ENCODE assay signal across 24 mouse cellular contexts in the genomic region with DNA sequence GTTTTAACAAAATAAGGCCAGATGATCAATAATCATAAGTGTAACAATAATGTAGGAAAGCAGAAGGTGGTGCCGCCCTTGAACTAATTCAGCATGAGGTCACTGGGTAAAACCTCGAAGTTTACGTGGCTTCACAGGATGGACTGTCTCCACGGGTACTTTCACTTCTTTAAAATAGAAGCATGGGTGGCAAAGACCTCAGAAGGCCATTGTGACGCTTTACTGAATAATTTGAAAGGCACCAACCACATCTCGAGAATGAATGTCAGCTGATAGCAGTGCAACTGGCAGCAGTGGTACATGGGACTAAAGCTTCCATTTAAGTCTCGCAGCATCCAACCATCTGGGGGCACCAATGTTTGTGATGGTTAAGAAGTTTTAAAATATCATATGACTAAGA.
DNase-seq lines count a peak whose midpoint lies in the region; ATAC-seq and TF ChIP-seq lines count a peak whose summit lies in the region.
"Had no signal": no experiment of that assay in that cellular context is flagged by ENCODE, and none has a peak within 500 bp of the region (broad histone marks: within the 10 kb centered on the region; RNA-seq: fewer than 3 reads in every experiment).

No protein-coding gene starts in this region.

- no peak; the same call in 1 of the 2 replicates for TF ChIP-seq POLR2A in CH12.LX (IDR thresholded peaks at IDR 0.05; ENCODE audit: low read depth, low read length)

- ATAC-seq in megakaryocyte, adult 5-6 weeks (ENCODE audit: poor library complexity, severe bottlenecking), result peak; percentile 85
- ATAC-seq in midbrain, embryonic 16.5 days, result no peak
- ATAC-seq in midbrain, postnatal 0 days (ENCODE audit: low FRiP score), result no peak
- ATAC-seq: forebrain, embryonic 16.5 days; intestine, embryonic 15.5 days; liver, embryonic 12.5 days had no signal

- TF ChIP-seq CTCF in CH12.LX (conservative IDR thresholded peaks at IDR 0.05 in 1 of 2, IDR thresholded peaks at IDR 0.05 in 1 of 2; ENCODE audit: low read depth in 2 of 2, low read length in 2 of 2), result no peak
- no peak for TF ChIP-seq CTCF in midbrain, postnatal 0 days (IDR thresholded peaks at IDR 0.05)

- DNase-seq in B cell, adult 2 months, result peak; percentile 64 to 72
- DNase-seq in CH12.LX (ENCODE audit: extremely low read depth), result peak; percentile 85
- peak; percentile 7 to 18 for DNase-seq in spleen, adult 18-20 months
- no peak for DNase-seq in midbrain, postnatal 0 days (ENCODE audit: low spot score)
- DNase-seq in heart, embryonic 10.5 days (ENCODE audit: low spot score), result no peak
- DNase-seq: adrenal gland, postnatal 10 days; cerebellum, postnatal 10 days; gastrocnemius, postnatal 14 days; heart, postnatal 4 days; kidney, postnatal 36 days; layer of hippocampus, postnatal 36 days; lung, adult 18-20 months; lung, postnatal 14 days; thymus, postnatal 25 days had no signal

- in situ Hi-C loops in CH12.LX (cut with MboI; ENCODE audit: low pct_ligation_motif_present, low pct_unique_long_range_greater_than_20kb, low sequenced_read_pairs), result no loop called here

- TF ChIP-seq EP300 in CH12.LX (IDR thresholded peaks at IDR 0.05; ENCODE audit: low read length), result peak; percentile 58; the same call in 1 of the 2 replicates

- dilution Hi-C loops in CH12.LX (cut with MboI; ENCODE audit: extremely low pct_ligation_motif_present, extremely low pct_unique_long_range_greater_than_20kb, low sequenced_read_pairs), result no loop called here

- H3K27me3 ChIP-seq in CH12.LX (replicated peaks), result peaks cover 2% of the 10 kb centered on the region
- no peaks in the 10 kb centered on the region for H3K27me3 ChIP-seq in midbrain, embryonic 16.5 days (ENCODE audit: control insufficient read depth, insufficient read depth, low read depth, low read length)
- H3K27me3 ChIP-seq in midbrain, postnatal 0 days (ENCODE audit: insufficient read depth, low read length), result no peaks in the 10 kb centered on the region
- no peaks in the 10 kb centered on the region for H3K27me3 ChIP-seq in heart, embryonic 10.5 days (ENCODE audit: insufficient read depth, poor library complexity, severe bottlenecking)
- H3K27me3 ChIP-seq: hindbrain, embryonic 15.5 days; intestine, embryonic 15.5 days; limb, embryonic 13.5 days; liver, embryonic 12.5 days; midbrain, embryonic 12.5 days; stomach, embryonic 15.5 days had no signal

- no peak overlapping the region for H3K4me3 ChIP-seq in CH12.LX (replicated peaks in 1 of 3; ENCODE audit: low read depth in 2 of 3, low read length in 2 of 3, poor library complexity in 1 of 3)
- no peak overlapping the region for H3K4me3 ChIP-seq in midbrain, embryonic 16.5 days (ENCODE audit: low read depth, low read length)
- H3K4me3 ChIP-seq in midbrain, postnatal 0 days (ENCODE audit: low read depth, low read length), result no peak overlapping the region
- H3K4me3 ChIP-seq in heart, embryonic 10.5 days, result no peak overlapping the region
- H3K4me3 ChIP-seq: forebrain, embryonic 10.5 days; hindbrain, embryonic 15.5 days; intestine, embryonic 15.5 days; limb, embryonic 13.5 days; liver, embryonic 12.5 days; midbrain, embryonic 12.5 days; stomach, embryonic 15.5 days had no signal

- TF ChIP-seq RAD21 in CH12.LX (IDR thresholded peaks at IDR 0.05; ENCODE audit: low read depth, low read length), result no peak; the same call in 1 of the 2 replicates

- H3K36me3 ChIP-seq in CH12.LX (replicated peaks in 1 of 2; ENCODE audit: control insufficient read depth in 1 of 2, insufficient read depth in 1 of 2, low read length in 1 of 2), result no peaks in the 10 kb centered on the region
- H3K36me3 ChIP-seq in midbrain, embryonic 16.5 days (ENCODE audit: control insufficient read depth, insufficient read depth, low read length), result no peaks in the 10 kb centered on the region
- no peaks in the 10 kb centered on the region for H3K36me3 ChIP-seq in midbrain, postnatal 0 days (ENCODE audit: insufficient read depth, low read length)
- H3K36me3 ChIP-seq in heart, embryonic 10.5 days, result no peaks in the 10 kb centered on the region
- H3K36me3 ChIP-seq: forebrain, embryonic 10.5 days; hindbrain, embryonic 15.5 days; intestine, embryonic 15.5 days; limb, embryonic 13.5 days; liver, embryonic 12.5 days; midbrain, embryonic 12.5 days; stomach, embryonic 15.5 days had no signal

- peak overlapping the region; percentile 59 for H3K4me2 ChIP-seq in CH12.LX (ENCODE audit: insufficient read depth, low read depth, poor library complexity, severe bottlenecking)
- H3K4me2 ChIP-seq in midbrain, embryonic 16.5 days (ENCODE audit: low read length), result no peak overlapping the region
- H3K4me2 ChIP-seq in midbrain, postnatal 0 days (ENCODE audit: low read depth, low read length, poor library complexity, severe bottlenecking), result no peak overlapping the region
- H3K4me2 ChIP-seq: hindbrain, embryonic 15.5 days; intestine, embryonic 15.5 days; limb, embryonic 13.5 days; liver, embryonic 12.5 days; midbrain, embryonic 12.5 days; stomach, embryonic 15.5 days had no signal

- H3K27ac ChIP-seq in CH12.LX (ENCODE audit: insufficient read depth, low read depth), result no peak overlapping the region
- no peak overlapping the region for H3K27ac ChIP-seq in midbrain, embryonic 16.5 days (ENCODE audit: low read length)
- H3K27ac ChIP-seq in midbrain, postnatal 0 days (ENCODE audit: low read depth, low read length), result no peak overlapping the region
- no peak overlapping the region for H3K27ac ChIP-seq in heart, embryonic 10.5 days
- H3K27ac ChIP-seq: forebrain, embryonic 10.5 days; hindbrain, embryonic 15.5 days; intestine, embryonic 15.5 days; limb, embryonic 13.5 days; liver, embryonic 12.5 days; midbrain, embryonic 12.5 days; stomach, embryonic 15.5 days had no signal

- no peaks in the 10 kb centered on the region for H3K79me2 ChIP-seq in CH12.LX (replicated peaks; ENCODE audit: control insufficient read depth, extremely low read depth, insufficient read depth, poor library complexity, severe bottlenecking)

- no peaks in the 10 kb centered on the region for H3K9me3 ChIP-seq in CH12.LX (replicated peaks; ENCODE audit: low read length)
- H3K9me3 ChIP-seq in midbrain, embryonic 16.5 days (replicated peaks; ENCODE audit: control insufficient read depth, low read length, poor library complexity, severe bottlenecking), result no peaks in the 10 kb centered on the region
- H3K9me3 ChIP-seq in midbrain, postnatal 0 days (ENCODE audit: low read length), result no peaks in the 10 kb centered on the region
- no peaks in the 10 kb centered on the region for H3K9me3 ChIP-seq in heart, embryonic 10.5 days
- H3K9me3 ChIP-seq: forebrain, embryonic 10.5 days; hindbrain, embryonic 15.5 days; intestine, embryonic 15.5 days; limb, embryonic 13.5 days; liver, embryonic 12.5 days; midbrain, embryonic 12.5 days; stomach, embryonic 15.5 days had no signal

- WGBS in midbrain, embryonic 16.5 days, result 92% methylated on average over 7 of the region's 7 CpGs
- WGBS in midbrain, postnatal 0 days, result 86% methylated on average over 7 of the region's 7 CpGs
- WGBS in heart, embryonic 10.5 days, result 84% methylated on average over 7 of the region's 7 CpGs

- H3K4me1 ChIP-seq in CH12.LX (ENCODE audit: control insufficient read depth in 1 of 2, insufficient read depth in 2 of 2), result peaks cover 17 to 25% of the 10 kb centered on the region in 2 experiments
- H3K4me1 ChIP-seq in midbrain, embryonic 16.5 days (ENCODE audit: control insufficient read depth, insufficient read depth, low read length), result no peaks in the 10 kb centered on the region
- no peaks in the 10 kb centered on the region for H3K4me1 ChIP-seq in midbrain, postnatal 0 days (ENCODE audit: insufficient read depth, low read length)
- H3K4me1 ChIP-seq in heart, embryonic 10.5 days, result no peaks in the 10 kb centered on the region
- H3K4me1 ChIP-seq: forebrain, embryonic 10.5 days; hindbrain, embryonic 15.5 days; intestine, embryonic 15.5 days; limb, embryonic 13.5 days; liver, embryonic 12.5 days; midbrain, embryonic 12.5 days; stomach, embryonic 15.5 days had no signal

- no peak overlapping the region for H3K9ac ChIP-seq in CH12.LX (ENCODE audit: insufficient read depth, low read depth)
- H3K9ac ChIP-seq in midbrain, embryonic 16.5 days (ENCODE audit: low read depth, low read length), result no peak overlapping the region
- H3K9ac ChIP-seq in midbrain, postnatal 0 days (replicated peaks; ENCODE audit: low read length, poor library complexity, severe bottlenecking), result no peak overlapping the region
- H3K9ac ChIP-seq: hindbrain, embryonic 15.5 days; intestine, embryonic 15.5 days; limb, embryonic 13.5 days; liver, embryonic 12.5 days; midbrain, embryonic 12.5 days; stomach, embryonic 15.5 days had no signal

TF ChIP-seq in CH12.LX, 34 proteins besides CTCF, POLR2A, EP300 and RAD21 (continues in another document):
- TF ChIP-seq GABPA (IDR thresholded peaks at IDR 0.05; ENCODE audit: insufficient replicate concordance, low read depth, low read length) (0 out of 2 replicates have a peak, but pooled peaks have one; percentile 5), ZNF384 (IDR thresholded peaks at IDR 0.05; ENCODE audit: low read depth, low read length) (no peak), TCF12 (IDR thresholded peaks at IDR 0.05; ENCODE audit: low read depth, low read length) (peak; percentile 25; the same call in 1 of the 2 replicates), MAX (IDR thresholded peaks at IDR 0.05; ENCODE audit: low read length) (peak; percentile 92), KAT2A (IDR thresholded peaks at IDR 0.05; ENCODE audit: insufficient replicate concordance, low read length) (no peak), CHD2 (IDR thresholded peaks at IDR 0.05; ENCODE audit: low read length) (peak; percentile 25; the same call in 1 of the 2 replicates), NRF1 (IDR thresholded peaks at IDR 0.05; ENCODE audit: low read depth, low read length) (peak; percentile 23; the same call in 1 of the 2 replicates), MXI1 (IDR thresholded peaks at IDR 0.05; ENCODE audit: low read depth, low read length) (peak; percentile 48; the same call in 1 of the 2 replicates), MEF2A (IDR thresholded peaks at IDR 0.05; ENCODE audit: borderline replicate concordance, low read depth, low read length) (peak; percentile 88; the same call in 1 of the 2 replicates), MAFK (IDR thresholded peaks at IDR 0.05; ENCODE audit: insufficient replicate concordance, low read length) (0 out of 2 replicates have a peak, but pooled peaks have one; percentile 5), E2F4 (IDR thresholded peaks at IDR 0.05; ENCODE audit: insufficient replicate concordance, low read depth, low read length) (no peak), TBP (conservative IDR thresholded peaks at IDR 0.05; ENCODE audit: low read depth, low read length) (0 out of 2 replicates have a peak, but pooled peaks have one; percentile 33), USF1 (IDR thresholded peaks at IDR 0.05; ENCODE audit: low read depth, low read length) (peak; percentile 68), RCOR1 (conservative IDR thresholded peaks at IDR 0.05; ENCODE audit: low read depth, low read length) (0 out of 2 replicates have a peak, but pooled peaks have one; percentile 70), ETS1 (conservative IDR thresholded peaks at IDR 0.05; ENCODE audit: low read depth, low read length) (peak; percentile 64), JUN (IDR thresholded peaks at IDR 0.05; ENCODE audit: insufficient read depth, low read depth, low read length) (peak; percentile 66), IRF4 (IDR thresholded peaks at IDR 0.05; ENCODE audit: low read depth, low read length) (peak; percentile 93)

Comparison
In these comparisons a context has a peak if more than half of its experiments do, and no peak if none do; other contexts are left out.
1. DNase-seq: peak in B cell, adult 2 months (2 of 2), CH12.LX (single experiment) and spleen, adult 18-20 months (2 of 2); none in midbrain, postnatal 0 days (single experiment) and heart, embryonic 10.5 days (single experiment).